Mouse (Mus musculus) heart, adult 2 months (tissue): Measurements from ENCODE around the gene Olfr1025-ps1. TPM values are rescaled to one million over a fixed set of nuclear protein-coding genes. Genes with fewer than 3 reads are reported as not detected.

ENCODE experiments used
- DNase-seq, 2 experiments: peaks; one replicate each; pipeline ENCODE4 v3.0.0; 2021
- H3K27ac ChIP-seq: fragments of 200-600 bp; 2 replicates; pipeline ENCODE4 v1.8.1; 2022
- H3K27me3 ChIP-seq: fragments of 200-500 bp; 2 replicates; pipeline ENCODE4 v1.6.1; 2012; ENCODE audit warnings: mild to moderate bottlenecking, low read length, inconsistent platforms, mixed read lengths; ENCODE audit not compliant: control insufficient read depth, insufficient read depth
- H3K36me3 ChIP-seq: fragments of 200-500 bp; 2 replicates; pipeline ENCODE4 v1.6.1; 2012; ENCODE audit warnings: low read length, inconsistent platforms; ENCODE audit not compliant: control insufficient read depth, insufficient read depth
- H3K4me1 ChIP-seq: fragments of 200-500 bp; 2 replicates; pipeline ENCODE4 v1.6.1; 2011; ENCODE audit warnings: low read length; ENCODE audit not compliant: control insufficient read depth, insufficient read depth
- H3K4me3 ChIP-seq: fragments of 200-600 bp; 2 replicates; pipeline ENCODE4 v1.8.1; 2022
- H3K79me2 ChIP-seq: fragments of 200-500 bp; replicated peaks from 2 replicates; pipeline ENCODE4 v1.6.1; 2012; ENCODE audit warnings: mild to moderate bottlenecking, inconsistent platforms, low read length, moderate library complexity, mixed read lengths; ENCODE audit not compliant: control insufficient read depth, insufficient read depth
- H3K9ac ChIP-seq: fragments of 200-500 bp; 2 replicates; pipeline ENCODE4 v1.6.1; 2012; ENCODE audit warnings: low read depth, mild to moderate bottlenecking, control low read depth, inconsistent platforms, low read length, mixed read lengths
- CTCF ChIP-seq: fragments of 200-600 bp; IDR thresholded peaks from 2 replicates; pipeline ENCODE4 v1.8.1; 2022; ENCODE audit warnings: antibody characterized with exemption, mild to moderate bottlenecking, moderate library complexity
- EP300 ChIP-seq: fragments of 200-500 bp; IDR thresholded peaks from 2 replicates; pipeline ENCODE4 v1.6.1; 2011; ENCODE audit warnings: low read depth, low read length, control low read depth; ENCODE audit not compliant: insufficient read depth
- POLR2A ChIP-seq: fragments of 200-500 bp; IDR thresholded peaks from 2 replicates; pipeline ENCODE4 v1.6.1; 2011; ENCODE audit warnings: mild to moderate bottlenecking, low read depth, low read length, control low read depth; ENCODE audit not compliant: insufficient read depth
- WGBS: fragments of 180-500 bp; shearing (Covaris S2); methylation state at CpG from one replicate; pipeline ENCODE4 v1.1.7; 2018; 5-methylcytosine and 5-hydroxymethylcytosine counted together
- intact Hi-C: fragments of 180-260 bp; cut with DNase I; formaldehyde crosslinking; loops from one replicate; pipeline ENCODE4 v1.15.1; 2025
- polyA plus RNA-seq: library from polyadenylated mRNA; depleted of rRNA; stranded (reverse); fragments of >200 nt; gene quantifications from 2 replicates; pipeline ENCODE4 v1.2.3, GENCODE M21; 2012; rRNA removed
- total RNA-seq, 2 experiments: library from RNA; stranded (reverse); gene quantifications; 2 replicates each; pipeline ENCODE4 v1.2.3; 2021

Olfr1025-ps1 gene
- total and polyA plus RNA-seq, 3 experiments: not detected

DNA sequence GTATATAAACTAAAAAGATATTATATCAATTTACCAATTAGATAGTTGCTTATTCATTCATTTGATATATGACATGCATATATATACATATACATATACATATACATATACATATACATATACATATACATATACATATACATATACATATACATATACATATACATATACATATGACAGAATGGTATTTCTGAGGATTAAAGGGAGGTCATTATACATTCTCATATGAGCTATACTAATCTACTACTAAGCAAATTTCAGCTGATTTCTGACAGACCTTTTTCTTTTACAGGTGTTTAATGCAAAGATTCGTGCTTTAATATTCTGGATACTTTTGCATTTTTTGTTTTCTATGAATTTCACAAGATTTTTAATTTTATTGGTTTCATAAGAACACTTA, 35.1 kb downstream of the Olfr1025-ps1 start, which contains the start of gene Olfr1028:
Olfr1028 (plus strand) TSS at position 301 of the 400 bp plus-strand sequence.
- no peaks in the 10 kb centered on the region for H3K4me1 ChIP-seq
- WGBS: 65% methylated on average over 1 of the region's 1 CpGs
- no peak for DNase-seq
- no peaks in the 10 kb centered on the region for H3K27me3 ChIP-seq
- no peak within 1 kb of the TSS for H3K9ac ChIP-seq
- H3K36me3 ChIP-seq: no peaks in the 10 kb centered on the region
- intact Hi-C loops: no loop called here
- no peak for TF ChIP-seq POLR2A
- TF ChIP-seq EP300: no peak
- TF ChIP-seq CTCF: no peak
- no peak within 1 kb of the TSS for H3K27ac ChIP-seq
- no peaks in the 10 kb centered on the region for H3K79me2 ChIP-seq
- no peak within 1 kb of the TSS for H3K4me3 ChIP-seq

Other genes starting within 250 kb of the Olfr1025-ps1 start
- gene Olfr1006, start 236.4 kb upstream of the Olfr1025-ps1 start, total RNA-seq: not detected
- not detected in 2 replicates for gene Olfr1006, start 236.4 kb upstream of the Olfr1025-ps1 start, polyA plus RNA-seq
- gene Olfr1008, start 225.8 kb upstream of the Olfr1025-ps1 start, total RNA-seq: not detected
- gene Olfr1008, start 225.8 kb upstream of the Olfr1025-ps1 start, polyA plus RNA-seq: not detected in 2 replicates
- not detected for gene Olfr1009, start 199.8 kb upstream of the Olfr1025-ps1 start, total RNA-seq
- not detected in 2 replicates for gene Olfr1009, start 199.8 kb upstream of the Olfr1025-ps1 start, polyA plus RNA-seq
- gene Olfr1012, start 152.4 kb upstream of the Olfr1025-ps1 start, total RNA-seq: not detected
- not detected in 2 replicates for gene Olfr1012, start 152.4 kb upstream of the Olfr1025-ps1 start, polyA plus RNA-seq
- gene Olfr1013, start 148.1 kb upstream of the Olfr1025-ps1 start, total RNA-seq: not detected
- not detected in 2 replicates for gene Olfr1013, start 148.1 kb upstream of the Olfr1025-ps1 start, polyA plus RNA-seq
- not detected for gene Olfr1014, start 142.5 kb upstream of the Olfr1025-ps1 start, total RNA-seq
- gene Olfr1014, start 142.5 kb upstream of the Olfr1025-ps1 start, polyA plus RNA-seq: not detected in 2 replicates
- not detected for gene Olfr1015, start 133.2 kb upstream of the Olfr1025-ps1 start, total RNA-seq
- gene Olfr1015, start 133.2 kb upstream of the Olfr1025-ps1 start, polyA plus RNA-seq: not detected in 2 replicates
- not detected for gene Olfr1016, start 112.6 kb upstream of the Olfr1025-ps1 start, total RNA-seq
- gene Olfr1016, start 112.6 kb upstream of the Olfr1025-ps1 start, polyA plus RNA-seq: not detected in 2 replicates
- not detected for gene Olfr1018, start 96.7 kb upstream of the Olfr1025-ps1 start, total RNA-seq
- gene Olfr1018, start 96.7 kb upstream of the Olfr1025-ps1 start, polyA plus RNA-seq: not detected in 2 replicates
- gene Olfr1019, start 69.7 kb upstream of the Olfr1025-ps1 start, total RNA-seq: not detected
- gene Olfr1019, start 69.7 kb upstream of the Olfr1025-ps1 start, polyA plus RNA-seq: not detected in 2 replicates
- not detected for gene Olfr1020, start 68.2 kb upstream of the Olfr1025-ps1 start, total RNA-seq
- gene Olfr1020, start 68.2 kb upstream of the Olfr1025-ps1 start, polyA plus RNA-seq: not detected in 2 replicates
- gene Olfr1022, start 46.6 kb upstream of the Olfr1025-ps1 start, total RNA-seq: not detected
- gene Olfr1022, start 46.6 kb upstream of the Olfr1025-ps1 start, polyA plus RNA-seq: not detected in 2 replicates
- gene Olfr1023, start 29.6 kb upstream of the Olfr1025-ps1 start, total RNA-seq: not detected
- gene Olfr1023, start 29.6 kb upstream of the Olfr1025-ps1 start, polyA plus RNA-seq: not detected in 2 replicates
- not detected for gene Olfr1024, start 10.1 kb upstream of the Olfr1025-ps1 start, total RNA-seq
- gene Olfr1024, start 10.1 kb upstream of the Olfr1025-ps1 start, polyA plus RNA-seq: not detected in 2 replicates
- not detected for gene Olfr1026, start 6.4 kb downstream of the Olfr1025-ps1 start, total RNA-seq
- gene Olfr1026, start 6.4 kb downstream of the Olfr1025-ps1 start, polyA plus RNA-seq: not detected in 2 replicates
- not detected for gene Olfr1028, start 35.2 kb downstream of the Olfr1025-ps1 start, total RNA-seq
- gene Olfr1028, start 35.2 kb downstream of the Olfr1025-ps1 start, polyA plus RNA-seq: not detected in 2 replicates
- gene Olfr1029, start 58.7 kb downstream of the Olfr1025-ps1 start, total RNA-seq: not detected
- gene Olfr1029, start 58.7 kb downstream of the Olfr1025-ps1 start, polyA plus RNA-seq: 0.20 TPM in 2 replicates
- gene Olfr1030, start 64.1 kb downstream of the Olfr1025-ps1 start, total RNA-seq: not detected
- not detected in 2 replicates for gene Olfr1030, start 64.1 kb downstream of the Olfr1025-ps1 start, polyA plus RNA-seq
- not detected for gene Olfr1031, start 75.1 kb downstream of the Olfr1025-ps1 start, total RNA-seq
- not detected in 2 replicates for gene Olfr1031, start 75.1 kb downstream of the Olfr1025-ps1 start, polyA plus RNA-seq
- not detected for gene Olfr1032, start 90.3 kb downstream of the Olfr1025-ps1 start, total RNA-seq
- not detected in 2 replicates for gene Olfr1032, start 90.3 kb downstream of the Olfr1025-ps1 start, polyA plus RNA-seq
- 1 to 10 TPM; 4.7 to 7.0 TPM for gene Olfr1033, start 105.4 kb downstream of the Olfr1025-ps1 start, total RNA-seq
- 1.6 and 4.5 TPM in 2 replicates for gene Olfr1033, start 105.4 kb downstream of the Olfr1025-ps1 start, polyA plus RNA-seq
- under 1 TPM; 0.10 to 0.16 TPM for gene Olfr1034, start 130.7 kb downstream of the Olfr1025-ps1 start, total RNA-seq
- gene Olfr1034, start 130.7 kb downstream of the Olfr1025-ps1 start, polyA plus RNA-seq: 0.20 and 0.73 TPM in 2 replicates
- gene Olfr1036, start 158.8 kb downstream of the Olfr1025-ps1 start, total RNA-seq: not detected
- gene Olfr1036, start 158.8 kb downstream of the Olfr1025-ps1 start, polyA plus RNA-seq: not detected in 2 replicates
- not detected for gene Olfr1037, start 172.2 kb downstream of the Olfr1025-ps1 start, total RNA-seq
- not detected in 2 replicates for gene Olfr1037, start 172.2 kb downstream of the Olfr1025-ps1 start, polyA plus RNA-seq
- not detected for gene Olfr1039, start 220.7 kb downstream of the Olfr1025-ps1 start, total RNA-seq
- not detected in 2 replicates for gene Olfr1039, start 220.7 kb downstream of the Olfr1025-ps1 start, polyA plus RNA-seq
- not detected for gene Olfr1040, start 231.5 kb downstream of the Olfr1025-ps1 start, total RNA-seq
- gene Olfr1040, start 231.5 kb downstream of the Olfr1025-ps1 start, polyA plus RNA-seq: not detected in 2 replicates
- gene Olfr1042, start 246.6 kb downstream of the Olfr1025-ps1 start, total RNA-seq: not detected
- not detected in 2 replicates for gene Olfr1042, start 246.6 kb downstream of the Olfr1025-ps1 start, polyA plus RNA-seq